Mouse (Mus musculus): ENCODE results near the gene Kmt5c. TPM values are rescaled to one million over a fixed set of nuclear protein-coding genes. Genes with fewer than 3 reads are reported as not detected.

The Kmt5c gene
- total and polyA plus RNA-seq, 2 experiments from 2014 or later, result 30.7 to 39.5 TPM

GRCm38 (mm10) chr7:4705098-4705497 lies 34.8 kb upstream of the Kmt5c start:
- Histone ChIP-seq H3K36me3 (ENCODE audit: insufficient read depth, low read length) (peaks cover 54% of the 10 kb centered on the region), H3K27ac (no peak overlapping the region), H3K9ac (replicated peaks; ENCODE audit: low read length) (no peak overlapping the region; the same call in 1 of the 2 replicates), H3K4me1 (ENCODE audit: insufficient read depth, low read length) (no peaks in the 10 kb centered on the region), H3K9me3 (ENCODE audit: low read length) (no peaks in the 10 kb centered on the region), H3K4me3 (ENCODE audit: low read length) (no peak overlapping the region), H3K4me2 (ENCODE audit: low read depth, low read length) (no peak overlapping the region), H3K27me3 (ENCODE audit: insufficient read depth, low read length) (no peaks in the 10 kb centered on the region)
- ATAC-seq (peak; percentile 41; the same call in 1 of the 2 replicates), DNase-seq (ENCODE audit: low spot score) (peak; percentile 70)
- TF ChIP-seq CTCF (IDR thresholded peaks at IDR 0.05; ENCODE audit: low read depth), result peak; percentile 77
- WGBS, result 43% methylated on average over 18 of the region's 18 CpGs

DNA sequence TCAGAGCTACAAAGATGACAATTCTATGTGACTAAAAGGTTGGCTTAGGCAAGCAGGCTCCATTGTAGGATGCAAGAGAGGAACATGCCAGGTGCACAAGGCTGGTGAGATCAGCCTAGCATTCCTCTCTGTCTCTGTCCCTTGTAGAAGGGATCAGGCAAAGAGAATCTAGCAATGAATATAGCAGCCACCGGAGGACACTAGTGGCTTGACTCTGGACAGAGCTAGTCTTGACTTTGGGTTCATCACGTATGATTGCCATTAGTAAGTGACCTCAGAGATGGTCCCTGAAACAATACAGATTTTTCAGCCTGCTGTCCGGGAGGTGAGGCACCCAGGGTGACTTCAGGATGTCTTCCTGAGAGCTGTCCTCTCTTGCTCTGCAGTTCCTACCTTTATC lies 27.3 kb upstream of the Kmt5c start:
- H3K27ac ChIP-seq, result no peak overlapping the region
- TF ChIP-seq CTCF (IDR thresholded peaks at IDR 0.05; ENCODE audit: low read depth), result no peak; the same call in 1 of the 2 replicates
- H3K36me3 ChIP-seq (ENCODE audit: insufficient read depth, low read length), result peaks cover 63% of the 10 kb centered on the region
- no peak overlapping the region for H3K4me3 ChIP-seq (ENCODE audit: low read length)
- WGBS, result 89% methylated on average over 3 of the region's 3 CpGs
- H3K9ac ChIP-seq (replicated peaks; ENCODE audit: low read length), result no peak overlapping the region
- H3K9me3 ChIP-seq (ENCODE audit: low read length), result no peaks in the 10 kb centered on the region
- no peaks in the 10 kb centered on the region for H3K4me1 ChIP-seq (ENCODE audit: insufficient read depth, low read length)
- DNase-seq (ENCODE audit: low spot score), result no peak
- H3K4me2 ChIP-seq (ENCODE audit: low read depth, low read length), result no peak overlapping the region
- H3K27me3 ChIP-seq (ENCODE audit: insufficient read depth, low read length), result no peaks in the 10 kb centered on the region
- no peak for ATAC-seq

DNA sequence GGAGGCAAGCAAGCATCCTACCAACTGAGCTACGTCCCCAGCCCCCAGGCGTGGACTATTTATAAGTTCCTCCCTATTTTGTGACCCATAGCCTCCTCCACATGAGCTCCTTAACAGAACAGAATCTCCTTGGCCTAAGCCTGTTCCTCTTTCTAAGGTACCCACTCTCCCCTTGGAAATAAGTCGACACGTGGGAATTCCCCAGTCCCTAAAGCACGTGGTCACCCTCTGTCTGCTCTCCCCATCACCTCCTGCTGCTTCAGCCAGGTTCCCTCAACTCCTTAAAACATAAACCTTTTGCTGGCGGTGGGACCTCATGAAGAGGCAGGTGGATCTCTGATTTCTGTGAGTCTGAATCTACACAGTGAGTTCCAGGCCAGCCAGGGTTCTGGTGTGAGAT lies 23.0 kb upstream of the Kmt5c start:
- WGBS, result 67% methylated on average over 6 of the region's 6 CpGs

DNA sequence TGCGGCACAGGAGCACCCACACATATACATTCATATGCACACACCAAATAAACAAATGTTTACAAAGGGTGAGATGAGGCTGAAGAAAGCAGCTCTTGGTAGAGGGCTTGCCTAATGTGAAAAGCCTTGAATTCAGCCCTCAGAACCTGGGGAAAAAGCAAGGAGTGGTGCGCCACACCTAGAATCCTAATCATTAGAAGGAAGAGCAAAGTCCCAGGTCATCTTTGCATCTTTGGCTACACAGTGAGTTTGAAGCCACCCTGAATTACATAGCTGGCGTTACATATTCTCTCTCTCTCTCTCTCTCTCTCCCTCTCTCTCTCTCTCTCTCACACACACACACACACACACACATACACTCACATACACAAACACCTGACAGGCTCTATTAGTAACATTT lies 20.6 kb upstream of the Kmt5c start:
- Histone ChIP-seq H3K9ac (replicated peaks; ENCODE audit: low read length) (no peak overlapping the region), H3K27ac (no peak overlapping the region), H3K9me3 (ENCODE audit: low read length) (no peaks in the 10 kb centered on the region), H3K27me3 (ENCODE audit: insufficient read depth, low read length) (no peaks in the 10 kb centered on the region), H3K4me3 (ENCODE audit: low read length) (no peak overlapping the region), H3K36me3 (ENCODE audit: insufficient read depth, low read length) (peaks cover 11% of the 10 kb centered on the region), H3K4me1 (ENCODE audit: insufficient read depth, low read length) (no peaks in the 10 kb centered on the region), H3K4me2 (ENCODE audit: low read depth, low read length) (no peak overlapping the region)
- WGBS, result 89% methylated on average over 3 of the region's 3 CpGs
- ATAC-seq (no peak), DNase-seq (ENCODE audit: low spot score) (no peak)
- no peak for TF ChIP-seq CTCF (IDR thresholded peaks at IDR 0.05; ENCODE audit: low read depth)

More for the DNA sequence above, 23.0 kb upstream of the Kmt5c start:
- Histone ChIP-seq H3K4me2 (ENCODE audit: low read depth, low read length) (no peak overlapping the region), H3K9ac (replicated peaks; ENCODE audit: low read length) (no peak overlapping the region), H3K9me3 (ENCODE audit: low read length) (no peaks in the 10 kb centered on the region), H3K36me3 (ENCODE audit: insufficient read depth, low read length) (peaks cover 27% of the 10 kb centered on the region), H3K4me3 (ENCODE audit: low read length) (no peak overlapping the region), H3K4me1 (ENCODE audit: insufficient read depth, low read length) (no peaks in the 10 kb centered on the region), H3K27me3 (ENCODE audit: insufficient read depth, low read length) (no peaks in the 10 kb centered on the region), H3K27ac (no peak overlapping the region)
- DNase-seq (ENCODE audit: low spot score) (no peak), ATAC-seq (no peak)
- TF ChIP-seq CTCF (IDR thresholded peaks at IDR 0.05; ENCODE audit: low read depth), result no peak

- Histone ChIP-seq H3K9ac (replicated peaks; ENCODE audit: low read length) (no peak overlapping the region), H3K27me3 (ENCODE audit: insufficient read depth, low read length) (no peaks in the 10 kb centered on the region), H3K4me1 (ENCODE audit: insufficient read depth, low read length) (no peaks in the 10 kb centered on the region), H3K36me3 (ENCODE audit: insufficient read depth, low read length) (no peaks in the 10 kb centered on the region), H3K4me3 (ENCODE audit: low read length) (peak overlapping the region; percentile 25), H3K27ac (no peak overlapping the region), H3K9me3 (ENCODE audit: low read length) (no peaks in the 10 kb centered on the region), H3K4me2 (ENCODE audit: low read depth, low read length) (peak overlapping the region; percentile 50)
- WGBS, result 35% methylated on average over 12 of the region's 12 CpGs
- peak; percentile 53 for DNase-seq (ENCODE audit: low spot score)
- TF ChIP-seq CTCF (IDR thresholded peaks at IDR 0.05; ENCODE audit: low read depth), result no peak
- ATAC-seq, result peak; percentile 63; the same call in 1 of the 2 replicates
Measured at GRCm38 (mm10) chr7:4723508-4723907, 16.4 kb upstream of the Kmt5c start.

DNA sequence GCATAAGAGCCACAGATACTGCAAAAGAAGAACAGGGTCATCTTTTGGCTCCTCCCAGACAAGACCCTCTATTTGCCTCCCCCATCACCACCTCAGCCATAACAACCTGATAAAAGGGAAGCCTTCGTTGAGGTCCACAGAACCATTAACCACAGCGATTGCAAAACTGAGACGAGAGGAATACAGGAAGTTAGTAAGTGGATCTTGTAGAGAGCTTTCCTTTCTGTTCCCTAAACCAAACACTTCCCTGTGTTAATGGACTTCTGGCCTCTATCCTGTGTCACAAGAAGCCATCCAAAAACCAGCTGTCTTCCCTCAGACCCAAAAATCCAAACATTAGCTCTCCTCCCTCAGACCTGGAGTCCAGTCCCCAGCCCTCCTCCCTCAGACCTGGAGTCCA lies 15.6 kb upstream of the Kmt5c start:
- Histone ChIP-seq H3K9ac (replicated peaks; ENCODE audit: low read length) (no peak overlapping the region), H3K27me3 (ENCODE audit: insufficient read depth, low read length) (no peaks in the 10 kb centered on the region), H3K27ac (no peak overlapping the region), H3K36me3 (ENCODE audit: insufficient read depth, low read length) (no peaks in the 10 kb centered on the region), H3K4me1 (ENCODE audit: insufficient read depth, low read length) (no peaks in the 10 kb centered on the region), H3K4me2 (ENCODE audit: low read depth, low read length) (no peak overlapping the region), H3K4me3 (ENCODE audit: low read length) (no peak overlapping the region), H3K9me3 (ENCODE audit: low read length) (no peaks in the 10 kb centered on the region)
- 82% methylated on average over 3 of the region's 3 CpGs for WGBS
- no peak for ATAC-seq
- no peak for DNase-seq (ENCODE audit: low spot score)
- TF ChIP-seq CTCF (IDR thresholded peaks at IDR 0.05; ENCODE audit: low read depth), result no peak

GRCm38 (mm10) chr7:4725169-4725568 lies 14.7 kb upstream of the Kmt5c start, which contains the start of gene Tmem150b:
TSS of gene Tmem150b (minus strand) at chr7:4725249.
- H3K36me3 ChIP-seq (ENCODE audit: insufficient read depth, low read length), result no peaks in the 10 kb centered on the region
- DNase-seq (ENCODE audit: low spot score) (no peak), ATAC-seq (no peak)
- H3K27me3 ChIP-seq (ENCODE audit: insufficient read depth, low read length), result no peaks in the 10 kb centered on the region
- TF ChIP-seq CTCF (IDR thresholded peaks at IDR 0.05; ENCODE audit: low read depth), result no peak
- no peak within 1 kb of the TSS for H3K27ac ChIP-seq
- no peak within 1 kb of the TSS for H3K4me3 ChIP-seq (ENCODE audit: low read length)
- WGBS, result 86% methylated on average over 7 of the region's 7 CpGs
- no peak within 1 kb of the TSS for H3K4me2 ChIP-seq (ENCODE audit: low read depth, low read length)
- no peaks in the 10 kb centered on the region for H3K9me3 ChIP-seq (ENCODE audit: low read length)
- no peak within 1 kb of the TSS for H3K9ac ChIP-seq (replicated peaks; ENCODE audit: low read length)
- H3K4me1 ChIP-seq (ENCODE audit: insufficient read depth, low read length), result no peaks in the 10 kb centered on the region
